Mouse (Mus musculus) mouse trophoblast stem cell (cell line): Measurements from ENCODE around the gene 4930467E23Rik.
"Not testable (repeated sequence)": the region's sequence is repeated elsewhere in the genome, so short reads cannot be mapped to it uniquely, and the experiment has no call there.

Experiments
- in situ Hi-C, 2 experiments: fragments of 300-500 bp; cut with MseI, MboI; formaldehyde crosslinking; loops; 2 replicates in 1 of 2; 3 replicates in 1 of 2; pipeline ENCODE4 v1.15.1; 2025

Gene 4930467E23Rik

DNA sequence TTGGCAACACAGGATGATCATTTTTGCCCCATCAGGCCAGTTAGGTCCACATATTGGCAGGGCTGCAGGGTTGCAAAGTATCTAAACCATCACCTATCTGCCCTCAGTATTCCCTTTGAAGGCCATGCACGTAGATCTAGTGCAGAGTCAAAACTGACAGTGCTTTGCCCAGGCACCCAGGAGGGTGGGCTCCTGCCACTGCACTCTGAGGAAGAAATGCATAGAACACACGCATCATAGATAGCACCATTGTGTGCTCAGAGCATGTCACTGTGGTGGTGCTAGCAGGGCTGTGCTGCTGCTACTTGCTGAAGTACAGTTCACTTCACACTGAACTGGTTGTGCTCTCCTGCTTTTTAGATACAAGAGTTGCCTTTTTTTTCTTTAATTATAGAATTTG is at the start of gene 4930467E23Rik:
TSS of gene 4930467E23Rik (plus strand) at position 301 of the 400 bp plus-strand sequence.
- in situ Hi-C loops, result not testable (repeated sequence)

- in situ Hi-C loops, result not testable (repeated sequence)
These were observed 47.1 kb upstream of the 4930467E23Rik start for GRCm38 (mm10) chr8:19682311-19682710.

DNA sequence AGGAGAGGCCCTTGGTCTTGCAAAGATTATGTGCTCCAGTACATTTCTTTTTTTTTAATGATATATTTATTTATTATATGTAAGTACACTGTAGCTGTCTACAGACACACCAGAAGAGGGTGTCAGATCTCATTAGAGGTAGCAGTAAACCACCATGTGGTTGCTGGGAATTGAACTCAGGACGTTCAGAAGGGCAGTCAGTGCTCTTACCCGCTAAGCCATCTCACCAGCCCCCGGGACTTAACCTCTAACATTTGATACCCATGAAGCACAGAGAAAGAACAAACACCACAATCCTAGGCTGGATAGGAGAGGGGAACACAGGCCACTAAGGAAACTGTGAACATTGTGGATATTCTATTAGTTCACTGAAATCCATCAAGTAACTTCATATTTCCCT is 43.9 kb upstream of the 4930467E23Rik start:
- in situ Hi-C loops, result not testable (repeated sequence)

- in situ Hi-C loops, result not testable (repeated sequence)
These were observed 40.4 kb upstream of the 4930467E23Rik start for GRCm38 (mm10) chr8:19688802-19689525.

- in situ Hi-C loops, result not testable (repeated sequence)
These were observed 39.6 kb upstream of the 4930467E23Rik start for GRCm38 (mm10) chr8:19689745-19690144.

DNA sequence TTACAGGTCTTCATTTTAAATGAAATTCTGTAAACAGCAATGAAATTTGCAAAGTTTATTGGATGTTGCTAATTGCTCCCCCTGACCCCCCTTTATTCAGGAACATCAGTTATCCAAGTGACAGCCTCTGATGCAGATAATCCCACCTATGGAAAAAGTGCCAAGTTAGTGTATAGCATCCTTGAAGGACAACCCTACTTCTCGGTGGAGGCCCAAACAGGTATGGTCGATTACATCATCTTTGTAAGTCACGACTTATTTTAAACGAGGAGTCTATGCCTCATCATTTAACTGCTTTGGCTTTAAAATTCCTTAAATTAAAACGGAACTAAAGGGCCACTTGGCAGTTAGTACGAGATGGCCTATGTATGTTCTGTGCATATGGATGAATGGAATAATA is 38.0 kb upstream of the 4930467E23Rik start:
- in situ Hi-C loops, result not testable (repeated sequence)

DNA sequence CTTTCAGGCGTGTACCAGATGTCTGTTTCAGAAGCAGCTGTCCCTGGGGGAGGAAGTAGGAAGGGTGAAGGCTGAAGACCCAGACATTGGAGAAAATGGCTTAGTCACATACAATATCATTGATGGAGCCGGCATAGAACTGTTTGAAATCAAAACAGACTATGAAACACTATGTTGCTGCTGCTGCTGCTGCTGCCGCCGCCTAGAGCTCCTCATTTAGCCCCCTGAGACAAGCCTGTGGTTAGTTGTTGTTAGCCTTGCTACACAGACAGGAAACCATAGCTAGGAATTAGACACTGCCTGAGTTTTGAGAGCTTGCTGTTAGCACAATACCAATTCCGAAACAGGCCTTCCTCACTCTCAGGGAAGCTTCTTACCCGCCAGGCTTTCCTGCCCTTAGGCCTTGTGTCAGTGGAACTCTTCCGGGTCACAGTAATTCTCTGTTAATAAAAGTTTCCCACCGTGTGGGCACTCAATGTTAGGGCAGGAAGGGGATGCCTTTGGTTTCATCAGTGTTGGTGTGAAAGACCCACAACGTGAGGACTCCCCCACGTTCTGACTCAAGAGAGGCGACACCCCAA is 31.8 kb upstream of the 4930467E23Rik start:
- in situ Hi-C loops, result not testable (repeated sequence)

DNA sequence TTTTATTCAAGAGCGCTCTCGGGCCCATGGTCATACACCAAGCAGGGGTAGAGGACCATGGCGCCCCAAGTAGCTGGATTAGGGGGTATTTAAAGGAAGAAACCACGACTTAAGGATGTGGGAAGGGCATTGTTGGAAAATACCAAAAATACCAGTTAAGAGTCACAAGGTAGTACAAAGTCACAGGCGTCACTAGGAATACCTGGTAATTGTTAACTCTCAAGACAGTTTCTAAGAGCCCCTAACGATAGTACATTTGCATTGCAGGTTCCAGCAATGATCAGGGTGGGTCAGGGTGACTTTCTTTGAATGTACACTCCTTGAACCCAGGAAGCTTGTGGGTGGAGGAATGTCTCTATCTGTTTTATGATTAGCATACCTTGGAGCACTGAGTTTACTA is 31.3 kb upstream of the 4930467E23Rik start:
- in situ Hi-C loops, result not testable (repeated sequence)

DNA sequence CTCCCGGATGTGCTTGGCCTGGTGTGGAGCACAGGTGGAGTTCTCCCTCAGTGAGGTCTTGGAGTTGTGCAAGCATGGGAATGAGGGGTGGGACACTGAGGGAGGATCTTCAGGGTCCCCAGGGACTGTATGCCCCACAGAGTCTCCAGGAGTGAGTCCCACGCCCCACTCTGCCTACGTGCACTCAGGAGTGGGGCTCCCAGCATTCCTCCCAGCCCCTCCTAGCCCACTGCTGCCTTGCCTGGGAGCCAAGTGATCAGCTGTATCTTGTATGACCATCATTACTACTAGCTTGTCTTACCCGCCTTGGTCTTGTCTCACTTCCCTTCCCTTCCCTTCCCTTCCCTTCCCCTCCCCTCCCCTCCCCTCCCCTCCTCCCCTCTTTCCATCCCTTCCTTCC is 30.7 kb upstream of the 4930467E23Rik start:
- in situ Hi-C loops, result not testable (repeated sequence)

- in situ Hi-C loops, result not testable (repeated sequence)
These were observed 28.1 kb upstream of the 4930467E23Rik start for GRCm38 (mm10) chr8:19701326-19701725.

GRCm38 (mm10) chr8:19702276-19702675 is 27.1 kb upstream of the 4930467E23Rik start:
- in situ Hi-C loops, result not testable (repeated sequence)

DNA sequence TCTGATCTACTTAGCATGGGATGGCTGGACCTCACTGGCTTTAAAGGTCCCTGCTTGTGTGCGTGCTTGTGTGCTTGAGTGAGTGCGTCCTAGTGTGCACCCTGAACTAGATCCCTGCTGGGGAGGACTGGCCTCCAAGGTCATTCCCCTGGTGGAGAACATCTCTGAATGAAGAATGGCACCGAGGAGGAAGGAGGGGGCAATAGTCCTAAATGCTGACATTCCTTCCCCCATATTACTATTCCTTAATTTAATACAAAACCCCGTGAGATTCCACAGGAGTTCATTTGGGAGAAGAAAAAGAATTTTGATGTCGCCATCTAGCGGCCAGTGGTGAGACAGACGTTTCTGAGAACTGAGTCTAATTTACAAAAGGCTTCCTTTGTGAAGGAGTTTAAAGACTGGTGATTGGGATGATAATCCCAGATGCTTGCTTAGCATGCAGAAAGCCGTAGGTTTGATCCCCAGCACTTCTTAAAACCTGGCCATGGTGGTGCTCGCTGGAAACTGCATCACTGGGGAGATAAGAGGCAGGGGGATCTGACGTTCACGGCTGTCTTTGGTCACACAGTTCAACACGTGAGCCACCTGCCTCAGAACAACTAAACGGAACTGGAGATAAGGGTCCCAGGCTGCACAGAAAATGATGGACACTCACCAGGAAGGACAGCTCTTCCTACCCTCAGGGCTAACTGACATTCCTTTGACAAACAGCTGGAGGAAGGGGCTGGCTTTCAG is 26.2 kb upstream of the 4930467E23Rik start:
- in situ Hi-C loops, result not testable (repeated sequence)

DNA sequence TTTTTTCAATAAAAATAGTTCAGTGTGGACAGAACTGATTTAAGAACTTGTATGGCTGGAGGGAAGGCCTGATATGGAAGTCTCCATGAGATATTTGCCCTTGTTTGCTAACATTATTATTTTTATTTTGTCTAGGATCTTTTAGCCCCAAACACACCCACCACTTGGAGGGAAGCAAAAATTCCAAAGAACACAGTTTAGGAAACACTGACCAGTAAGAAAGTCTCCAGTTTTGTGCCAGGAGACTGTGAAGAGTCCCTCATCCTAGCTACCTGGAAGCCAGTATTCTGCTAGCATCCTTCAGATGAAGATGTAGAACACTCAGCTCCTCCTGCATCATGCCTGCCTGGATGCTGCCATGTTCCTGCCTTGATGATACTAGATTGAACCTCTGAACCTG is 25.5 kb upstream of the 4930467E23Rik start:
- in situ Hi-C loops, result not testable (repeated sequence)

DNA sequence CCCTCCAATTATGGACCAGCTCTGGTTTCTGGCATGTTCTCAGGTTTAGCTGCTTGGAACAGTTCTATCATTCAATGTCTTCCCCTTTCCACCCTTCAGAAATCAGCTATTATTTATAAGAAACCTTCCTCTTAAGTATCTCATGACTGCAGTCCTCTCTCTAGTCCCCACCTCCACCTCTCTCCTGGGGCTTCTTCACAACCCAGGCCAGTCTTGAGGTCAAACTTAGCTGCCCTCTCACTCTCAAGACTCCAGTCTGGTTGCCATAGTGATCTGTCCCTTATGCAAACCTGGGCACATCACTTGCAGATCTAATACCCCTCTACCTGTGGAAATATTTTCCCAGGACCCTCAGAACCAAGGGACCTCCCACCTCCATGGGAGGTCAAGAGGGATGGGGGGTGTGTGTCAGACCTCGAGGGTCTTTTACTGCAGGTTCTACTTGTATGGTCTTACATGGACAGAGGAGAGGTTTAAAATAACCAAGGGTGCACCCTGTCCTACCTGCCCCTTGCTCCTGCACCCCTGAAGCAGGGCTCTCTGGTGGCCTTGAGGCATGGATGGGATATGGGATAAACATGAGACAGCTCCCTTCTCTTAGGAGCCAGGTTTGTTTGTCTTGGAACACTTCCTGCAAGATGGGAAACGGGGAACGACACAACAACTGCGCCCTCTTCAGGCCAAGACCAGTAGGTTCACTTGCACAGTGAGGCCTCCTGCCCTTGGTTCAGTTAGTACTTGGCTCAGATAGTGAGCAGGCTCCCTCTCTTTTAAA is 24.7 kb upstream of the 4930467E23Rik start:
- in situ Hi-C loops, result not testable (repeated sequence)

GRCm38 (mm10) chr8:19705216-19705600 is 24.2 kb upstream of the 4930467E23Rik start:
- in situ Hi-C loops, result not testable (repeated sequence)

DNA sequence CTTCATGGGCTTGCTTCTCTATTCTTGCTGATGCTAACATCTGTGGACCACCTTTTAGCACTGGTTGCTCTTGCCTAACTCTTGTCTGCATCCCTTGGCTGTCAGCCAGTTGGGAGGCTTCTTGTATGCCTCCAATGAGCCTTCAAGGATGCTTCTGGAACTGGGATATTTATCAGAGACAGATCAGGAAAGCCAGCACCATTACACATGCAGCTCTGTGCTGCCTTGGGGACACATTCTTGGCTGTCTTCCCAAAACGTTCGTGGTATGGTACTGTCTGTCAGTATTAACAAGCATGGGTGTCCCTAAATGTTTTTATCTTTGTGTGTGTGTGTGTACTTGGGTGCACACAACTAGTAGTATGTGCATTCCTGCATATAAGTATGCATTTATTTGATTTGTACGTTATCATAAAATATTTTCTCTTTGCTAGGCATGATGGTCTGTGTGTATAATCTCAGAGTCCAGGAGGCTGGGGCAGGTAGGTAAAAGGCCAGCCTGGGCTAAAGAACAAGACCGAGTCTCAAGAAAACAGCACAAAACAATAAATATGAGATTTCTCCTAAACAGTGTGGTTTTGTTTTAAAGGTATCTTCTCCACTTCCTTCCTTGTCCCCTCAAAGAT is 23.2 kb upstream of the 4930467E23Rik start:
- in situ Hi-C loops, result not testable (repeated sequence)

GRCm38 (mm10) chr8:19706918-19707760 is 22.2 kb upstream of the 4930467E23Rik start:
- in situ Hi-C loops, result not testable (repeated sequence)

- in situ Hi-C loops, result not testable (repeated sequence)
These were observed 21.5 kb upstream of the 4930467E23Rik start for GRCm38 (mm10) chr8:19707761-19708443.

GRCm38 (mm10) chr8:19708976-19709375 is 20.4 kb upstream of the 4930467E23Rik start:
- in situ Hi-C loops, result not testable (repeated sequence)

DNA sequence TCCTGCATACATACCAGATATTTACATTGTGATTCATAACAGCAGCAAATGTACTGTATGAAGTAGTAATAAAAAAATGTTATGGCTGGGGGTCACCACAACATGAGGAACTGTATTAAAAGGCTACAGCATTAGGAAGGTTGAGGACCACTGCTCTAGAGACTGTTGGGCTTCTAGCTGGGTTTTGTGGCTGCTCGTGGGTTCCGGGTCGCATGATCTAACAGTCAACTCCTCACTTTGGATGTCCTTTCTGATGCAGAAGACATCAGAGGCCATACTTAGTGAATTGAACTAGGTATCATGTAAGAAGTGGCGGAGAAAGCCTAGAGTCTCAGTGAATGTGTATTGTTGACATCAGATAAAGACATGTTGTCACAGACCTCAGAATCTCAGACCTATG is 19.9 kb upstream of the 4930467E23Rik start:
- in situ Hi-C loops, result not testable (repeated sequence)
